Mouse (Mus musculus) kidney, postnatal 0 days (tissue): Measurements from ENCODE around the gene Trank1. TPM values are rescaled to one million over a fixed set of nuclear protein-coding genes. Genes with fewer than 3 reads are reported as not detected.

ENCODE experiments used
- ATAC-seq: fragments of 200-750 bp; cut with Nextera tagmentation; replicated peaks from 2 replicates; pipeline ENCODE4 v1.8.0; 2017; ENCODE audit warnings: low read depth, moderate number of reproducible peaks, moderate TSS enrichment, moderate library complexity; ENCODE audit not compliant: low FRiP score
- DNase-seq: peaks from one replicate; pipeline ENCODE4 v3.0.0-alpha.2; 2016; ENCODE audit warnings: low spot score
- H3K27ac ChIP-seq: fragments of 300-500 bp; sonication (generic); 2 replicates; pipeline ENCODE4 v1.5.1; 2014; ENCODE audit warnings: mild to moderate bottlenecking
- H3K27me3 ChIP-seq: fragments of 300-500 bp; sonication (generic); 2 replicates; pipeline ENCODE4 v1.6.1; 2014; ENCODE audit warnings: low read length, mixed read lengths; ENCODE audit not compliant: insufficient read depth
- H3K36me3 ChIP-seq: fragments of 300-500 bp; sonication (generic); 2 replicates; pipeline ENCODE4 v1.6.1; 2014; ENCODE audit warnings: low read length, mixed read lengths; ENCODE audit not compliant: insufficient read depth
- H3K4me1 ChIP-seq: fragments of 300-500 bp; sonication (generic); replicated peaks from 2 replicates; pipeline ENCODE4 v1.6.1; 2014; ENCODE audit warnings: antibody characterized with exemption, low read length, mixed read lengths; ENCODE audit not compliant: insufficient read depth
- H3K4me2 ChIP-seq: fragments of 300-500 bp; sonication (generic); 2 replicates; pipeline ENCODE4 v1.6.1; 2014; ENCODE audit warnings: mild to moderate bottlenecking, low read length, moderate library complexity, mixed read lengths
- H3K4me3 ChIP-seq: fragments of 300-500 bp; sonication (generic); replicated peaks from 2 replicates; pipeline ENCODE4 v1.5.1; 2014; ENCODE audit warnings: low read depth, low read length
- H3K9ac ChIP-seq: fragments of 300-500 bp; sonication (generic); 2 replicates; pipeline ENCODE4 v1.6.1; 2014; ENCODE audit warnings: low read depth, low read length
- H3K9me3 ChIP-seq: fragments of 300-500 bp; sonication (generic); replicated peaks from 2 replicates; pipeline ENCODE4 v1.6.1; 2016; ENCODE audit warnings: low read length, inconsistent platforms, mixed read lengths
- CTCF ChIP-seq: IDR thresholded peaks from 2 replicates; pipeline ENCODE4 v1.5.1; 2016; ENCODE audit warnings: antibody characterized with exemption, low read depth, mild to moderate bottlenecking, moderate library complexity
- WGBS: fragments of 180-500 bp; shearing (Covaris S2); extraction: QIAGEN DNeasy Blood & Tissue Kit; methylation state at CpG from one replicate; pipeline ENCODE4 v1.1.7; 2014; 5-methylcytosine and 5-hydroxymethylcytosine counted together
- polyA plus RNA-seq: library from polyadenylated mRNA; unstranded; fragments of >200 nt; fragmentation: Nextera tagmentation; extraction: Ambion mirVana; gene quantifications from 2 replicates; pipeline ENCODE4 v1.2.1, GENCODE M21; 2015

Trank1 gene
- polyA plus RNA-seq, 1 experiment from 2014 or later, result 1.0 TPM

GRCm38 (mm10) chr9:111356386-111356785, 44.8 kb downstream of the Trank1 start:
- DNase-seq, result peak; percentile 73
- Histone ChIP-seq H3K36me3 (no peaks in the 10 kb centered on the region), H3K9me3 (no peaks in the 10 kb centered on the region), H3K4me3 (no peak overlapping the region), H3K4me1 (no peaks in the 10 kb centered on the region), H3K27ac (no peak overlapping the region), H3K4me2 (no peak overlapping the region), H3K9ac (no peak overlapping the region), H3K27me3 (no peaks in the 10 kb centered on the region; the same call in 1 of the 2 replicates)
- WGBS, result 6% methylated on average over 3 of the region's 3 CpGs
- no peak for ATAC-seq
- peak; percentile 77 for TF ChIP-seq CTCF

- 73% methylated on average over 7 of the region's 7 CpGs for WGBS
- Histone ChIP-seq H3K9ac (no peak overlapping the region), H3K9me3 (no peaks in the 10 kb centered on the region), H3K4me1 (no peaks in the 10 kb centered on the region), H3K27ac (no peak overlapping the region), H3K36me3 (no peaks in the 10 kb centered on the region), H3K27me3 (no peaks in the 10 kb centered on the region), H3K4me3 (no peak overlapping the region), H3K4me2 (no peak overlapping the region)
- DNase-seq, result no peak
- no peak for TF ChIP-seq CTCF
- ATAC-seq, result no peak
Observed at GRCm38 (mm10) chr9:111363656-111364055, 52.1 kb downstream of the Trank1 start.

GRCm38 (mm10) chr9:111367713-111368112, 56.2 kb downstream of the Trank1 start:
- H3K4me3 ChIP-seq, result no peak overlapping the region
- no peak overlapping the region for H3K4me2 ChIP-seq
- no peaks in the 10 kb centered on the region for H3K36me3 ChIP-seq
- H3K27me3 ChIP-seq, result no peaks in the 10 kb centered on the region
- peak; percentile 44; the same call in 1 of the 2 replicates for TF ChIP-seq CTCF
- H3K4me1 ChIP-seq, result no peaks in the 10 kb centered on the region
- DNase-seq, result no peak
- no peak overlapping the region for H3K9ac ChIP-seq
- 72% methylated on average over 2 of the region's 2 CpGs for WGBS
- ATAC-seq, result no peak
- H3K9me3 ChIP-seq, result no peaks in the 10 kb centered on the region
- no peak overlapping the region for H3K27ac ChIP-seq

- H3K4me2 ChIP-seq, result no peak overlapping the region
- H3K9me3 ChIP-seq, result no peaks in the 10 kb centered on the region
- H3K36me3 ChIP-seq, result no peaks in the 10 kb centered on the region
- no peak overlapping the region for H3K9ac ChIP-seq
- no peak overlapping the region for H3K27ac ChIP-seq
- H3K4me1 ChIP-seq, result no peaks in the 10 kb centered on the region
- no peak for TF ChIP-seq CTCF
- no peaks in the 10 kb centered on the region for H3K27me3 ChIP-seq
- DNase-seq (no peak), ATAC-seq (no peak)
- no peak overlapping the region for H3K4me3 ChIP-seq
- WGBS, result 88% methylated on average over 3 of the region's 3 CpGs
Observed at GRCm38 (mm10) chr9:111372079-111372478, 60.5 kb downstream of the Trank1 start.

- H3K4me1 ChIP-seq, result no peaks in the 10 kb centered on the region
- TF ChIP-seq CTCF, result no peak
- ATAC-seq (no peak; the same call in 1 of the 2 replicates), DNase-seq (peak; percentile 41)
- no peaks in the 10 kb centered on the region for H3K27me3 ChIP-seq
- H3K9me3 ChIP-seq, result no peaks in the 10 kb centered on the region
- H3K9ac ChIP-seq, result no peak overlapping the region
- H3K4me2 ChIP-seq, result no peak overlapping the region
- H3K4me3 ChIP-seq, result no peak overlapping the region
- H3K27ac ChIP-seq, result no peak overlapping the region
- 49% methylated on average over 6 of the region's 6 CpGs for WGBS
- no peaks in the 10 kb centered on the region for H3K36me3 ChIP-seq
Observed at GRCm38 (mm10) chr9:111377868-111378267, 66.3 kb downstream of the Trank1 start.

- TF ChIP-seq CTCF, result no peak
- WGBS, result 84% methylated on average over 9 of the region's 9 CpGs
- ATAC-seq, result no peak
Observed at GRCm38 (mm10) chr9:111381056-111382025, 69.8 kb downstream of the Trank1 start.

More at GRCm38 (mm10) chr9:111381056-111382025, 69.8 kb downstream of the Trank1 start:
- Histone ChIP-seq H3K27me3 (no peaks in the 10 kb centered on the region), H3K4me2 (no peak overlapping the region), H3K9ac (no peak overlapping the region), H3K36me3 (no peaks in the 10 kb centered on the region), H3K4me3 (no peak overlapping the region), H3K4me1 (no peaks in the 10 kb centered on the region), H3K27ac (no peak overlapping the region), H3K9me3 (no peaks in the 10 kb centered on the region)
- no peak for DNase-seq
